Mouse (Mus musculus) forebrain, embryonic 16.5 days (tissue): ENCODE measurements around the gene Polq. TPM values are rescaled to one million over a fixed set of nuclear protein-coding genes. Genes with fewer than 3 reads are reported as not detected.
"Not testable (repeated sequence)": the region's sequence is repeated elsewhere in the genome, so short reads cannot be mapped to it uniquely, and the experiment has no call there.

Experiments used
- ATAC-seq: fragments of 200-750 bp; cut with Nextera tagmentation; 2 replicates; pipeline ENCODE4 v1.8.0; 2017; ENCODE audit warnings: mild to moderate bottlenecking, moderate library complexity
- H3K27ac ChIP-seq: fragments of 300-500 bp; sonication (generic); 2 replicates; pipeline ENCODE4 v1.5.1; 2014; ENCODE audit warnings: low read length, control low read depth
- H3K27me3 ChIP-seq: fragments of 300-500 bp; sonication (generic); replicated peaks from 2 replicates; pipeline ENCODE4 v1.6.1; 2014; ENCODE audit warnings: low read length; ENCODE audit not compliant: control insufficient read depth, insufficient read depth
- H3K36me3 ChIP-seq: fragments of 300-500 bp; sonication (generic); 2 replicates; pipeline ENCODE4 v1.6.1; 2014; ENCODE audit not compliant: control insufficient read depth, insufficient read depth
- H3K4me1 ChIP-seq: fragments of 300-500 bp; sonication (generic); replicated peaks from 2 replicates; pipeline ENCODE4 v1.6.1; 2014; ENCODE audit warnings: low read length; ENCODE audit not compliant: control insufficient read depth, insufficient read depth
- H3K4me2 ChIP-seq: fragments of 300-500 bp; sonication (generic); 2 replicates; pipeline ENCODE4 v1.6.1; 2014; ENCODE audit warnings: mild to moderate bottlenecking, low read length, control low read depth
- H3K4me3 ChIP-seq: fragments of 300-500 bp; sonication (generic); replicated peaks from 2 replicates; pipeline ENCODE4 v1.5.1; 2014; ENCODE audit warnings: mild to moderate bottlenecking, low read length, control low read depth
- H3K9ac ChIP-seq: fragments of 300-500 bp; sonication (generic); replicated peaks from 2 replicates; pipeline ENCODE4 v1.6.1; 2014; ENCODE audit warnings: low read depth, low read length, control low read depth
- H3K9me3 ChIP-seq: fragments of 300-500 bp; sonication (generic); 2 replicates; pipeline ENCODE4 v1.6.1; 2016; ENCODE audit warnings: low read length; ENCODE audit not compliant: control insufficient read depth
- WGBS: fragments of 180-500 bp; shearing (Covaris S2); extraction: QIAGEN DNeasy Blood & Tissue Kit; methylation state at CpG from one replicate; pipeline ENCODE4 v1.1.7; 2014; 5-methylcytosine and 5-hydroxymethylcytosine counted together
- polyA plus RNA-seq: library from polyadenylated mRNA; unstranded; fragments of >200 nt; fragmentation: Nextera tagmentation; extraction: Ambion mirVana; gene quantifications from 2 replicates; pipeline ENCODE4 v1.2.1, GENCODE M21; 2015

Polq gene
- polyA plus RNA-seq, 1 experiment from 2014 or later = 5.5 TPM

GRCm38 (mm10) chr16:37061261-37061660 lies 49.7 kb downstream of the Polq start:
- ATAC-seq = no peak
- H3K27ac ChIP-seq = no peak overlapping the region
- 98% methylated on average over 4 of the region's 4 CpGs for WGBS
- H3K4me3 ChIP-seq = no peak overlapping the region
- no peaks in the 10 kb centered on the region for H3K4me1 ChIP-seq
- no peaks in the 10 kb centered on the region for H3K9me3 ChIP-seq
- H3K36me3 ChIP-seq = peaks cover 10% of the 10 kb centered on the region
- H3K9ac ChIP-seq = no peak overlapping the region
- no peak overlapping the region for H3K4me2 ChIP-seq
- H3K27me3 ChIP-seq = no peaks in the 10 kb centered on the region

- no peak for ATAC-seq
- no peak overlapping the region for H3K4me3 ChIP-seq
- no peaks in the 10 kb centered on the region for H3K36me3 ChIP-seq
- WGBS = 86% methylated on average over 5 of the region's 5 CpGs
- H3K9ac ChIP-seq = no peak overlapping the region
- H3K27me3 ChIP-seq = no peaks in the 10 kb centered on the region
- H3K4me2 ChIP-seq = no peak overlapping the region
- H3K4me1 ChIP-seq = no peaks in the 10 kb centered on the region
- H3K27ac ChIP-seq = no peak overlapping the region
- H3K9me3 ChIP-seq = no peaks in the 10 kb centered on the region
Observed at GRCm38 (mm10) chr16:37072354-37072753, 60.8 kb downstream of the Polq start.

- Histone ChIP-seq H3K36me3 (no peaks in the 10 kb centered on the region), H3K27ac (no peak overlapping the region)
- WGBS = 64% methylated on average over 1 of the region's 1 CpGs
Observed at GRCm38 (mm10) chr16:37089648-37090047, 78.1 kb downstream of the Polq start.

GRCm38 (mm10) chr16:37094169-37094833 lies 82.7 kb downstream of the Polq start:
- Histone ChIP-seq H3K27me3 (no peaks in the 10 kb centered on the region), H3K4me2 (no peak overlapping the region), H3K4me1 (no peaks in the 10 kb centered on the region), H3K36me3 (no peaks in the 10 kb centered on the region), H3K27ac (no peak overlapping the region), H3K9ac (no peak overlapping the region), H3K9me3 (no peaks in the 10 kb centered on the region), H3K4me3 (no peak overlapping the region)
- ATAC-seq = no peak
- 63% methylated on average over 4 of the region's 4 CpGs for WGBS

More at GRCm38 (mm10) chr16:37089648-37090047, 78.1 kb downstream of the Polq start:
- Histone ChIP-seq H3K9me3 (no peaks in the 10 kb centered on the region), H3K4me1 (no peaks in the 10 kb centered on the region), H3K4me3 (no peak overlapping the region), H3K27me3 (no peaks in the 10 kb centered on the region), H3K4me2 (no peak overlapping the region), H3K9ac (no peak overlapping the region)
- no peak for ATAC-seq

- Histone ChIP-seq H3K27me3 (no peaks in the 10 kb centered on the region), H3K4me3 (no peak overlapping the region), H3K9ac (no peak overlapping the region), H3K4me1 (no peaks in the 10 kb centered on the region), H3K27ac (no peak overlapping the region), H3K36me3 (no peaks in the 10 kb centered on the region), H3K9me3 (no peaks in the 10 kb centered on the region), H3K4me2 (no peak overlapping the region)
- WGBS = 33% methylated on average over 5 of the region's 5 CpGs
- ATAC-seq = peak; percentile 36; the same call in 1 of the 2 replicates
Observed at GRCm38 (mm10) chr16:37108763-37109162, 97.2 kb downstream of the Polq start.

GRCm38 (mm10) chr16:37109285-37109684 lies 97.7 kb downstream of the Polq start:
- Histone ChIP-seq H3K4me1 (no peaks in the 10 kb centered on the region), H3K4me2 (no peak overlapping the region), H3K9ac (no peak overlapping the region), H3K27ac (no peak overlapping the region), H3K36me3 (no peaks in the 10 kb centered on the region), H3K9me3 (no peaks in the 10 kb centered on the region), H3K4me3 (no peak overlapping the region), H3K27me3 (no peaks in the 10 kb centered on the region)
- 34% methylated on average over 3 of the region's 3 CpGs for WGBS
- ATAC-seq = peak; percentile 94

- H3K27me3 ChIP-seq, H3K4me2 ChIP-seq, ATAC-seq, H3K4me3 ChIP-seq, H3K9ac ChIP-seq, H3K36me3 ChIP-seq, H3K9me3 ChIP-seq, H3K4me1 ChIP-seq, H3K27ac ChIP-seq: not testable (repeated sequence)
- 100% methylated on average over 1 of the region's 1 CpGs for WGBS
Observed at GRCm38 (mm10) chr16:37125190-37125589, 113.6 kb downstream of the Polq start.

Other genes with a start within 250 kb of the Polq start
- 12.7 and 13.6 TPM in 2 replicates for gene Slc15a2, start 226.8 kb upstream of the Polq start, polyA plus RNA-seq
- gene Iqcb1, start 183.4 kb upstream of the Polq start, polyA plus RNA-seq = 58.8 and 59.3 TPM in 2 replicates
- 0.52 and 1.2 TPM in 2 replicates for gene Eaf2, start 136.8 kb upstream of the Polq start, polyA plus RNA-seq
- gene Golgb1, start 136.6 kb upstream of the Polq start, polyA plus RNA-seq = 84.2 and 93.0 TPM in 2 replicates
- 1.4 and 2.3 TPM in 2 replicates for gene Hcls1, start 76.8 kb upstream of the Polq start, polyA plus RNA-seq
- 0.08 and 0.15 TPM in 2 replicates for gene Fbxo40, start 21.3 kb upstream of the Polq start, polyA plus RNA-seq